In the genomic region with DNA sequence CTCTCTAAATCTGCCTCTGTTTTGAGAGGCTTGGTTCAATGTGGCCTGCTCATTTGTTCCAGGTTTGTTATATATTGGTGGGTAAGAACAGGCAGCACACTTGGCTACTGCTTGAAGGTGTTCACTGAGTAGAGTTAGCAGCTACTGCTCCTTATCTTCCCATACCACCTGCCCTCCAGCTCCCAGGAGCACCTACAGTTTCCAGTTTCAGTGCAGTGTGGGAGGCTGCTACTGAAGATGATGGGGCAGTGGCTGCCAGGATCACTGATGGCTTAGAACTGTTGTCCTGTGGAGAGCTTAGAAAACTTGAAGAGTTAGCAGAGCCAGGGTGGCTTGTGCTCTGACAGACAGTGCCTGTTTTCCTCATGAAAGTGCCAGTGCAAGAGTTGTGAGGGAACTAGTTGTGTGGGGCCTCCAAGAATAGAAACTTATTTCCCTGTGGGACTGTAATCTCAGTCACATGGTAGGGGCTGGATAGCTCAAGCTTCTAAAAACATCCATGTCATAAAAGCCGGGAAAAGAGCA, we compare ENCODE assay signal across 15 mouse cellular contexts. TPM values are rescaled to one million over a fixed set of nuclear protein-coding genes. Genes with fewer than 3 reads are reported as not detected.
DNase-seq lines count a peak whose midpoint lies in the region; ATAC-seq and TF ChIP-seq lines count a peak whose summit lies in the region.
"Had no signal": no experiment of that assay in that cellular context is flagged by ENCODE, and none has a peak within 500 bp of the region (broad histone marks: within the 10 kb centered on the region; RNA-seq: fewer than 3 reads in every experiment).

No protein-coding gene starts in this region.

- H3K36me3 ChIP-seq in MEL (ENCODE audit: control insufficient read depth in 1 of 2, insufficient read depth in 2 of 2, low read length in 2 of 2): peaks cover 0 to 5% of the 10 kb centered on the region in 2 experiments; a peak in 2 of 4 replicates
- peaks cover 78% of the 10 kb centered on the region for H3K36me3 ChIP-seq in heart, embryonic 14.5 days (ENCODE audit: control insufficient read depth, insufficient read depth, low read length)
- peaks cover 41% of the 10 kb centered on the region for H3K36me3 ChIP-seq in liver, embryonic 14.5 days (replicated peaks; ENCODE audit: control insufficient read depth, insufficient read depth, low read depth)

- TF ChIP-seq CTCF in MEL (IDR thresholded peaks at IDR 0.05 in 2 of 3, conservative IDR thresholded peaks at IDR 0.05 in 1 of 3; ENCODE audit: control insufficient read depth in 1 of 3, insufficient read depth in 1 of 3, low read depth in 2 of 3, low read length in 3 of 3, poor library complexity in 1 of 3, severe bottlenecking in 1 of 3): no peak
- TF ChIP-seq CTCF in bone marrow macrophage, adult 2 months (IDR thresholded peaks at IDR 0.05; ENCODE audit: low read depth, low read length): no peak
- no peak for TF ChIP-seq CTCF in liver, embryonic 14.5 days (IDR thresholded peaks at IDR 0.05; ENCODE audit: low read depth)

- peak overlapping the region; percentile 13; the same call in 1 of the 2 replicates for H3K4me2 ChIP-seq in heart, embryonic 14.5 days (ENCODE audit: low read length)
- H3K4me2 ChIP-seq in liver, embryonic 14.5 days (ENCODE audit: low read depth): peak overlapping the region; percentile 32
- H3K4me2 ChIP-seq: embryonic facial prominence, embryonic 15.5 days; forebrain, embryonic 13.5 days; lung, embryonic 15.5 days; neural tube, embryonic 15.5 days had no signal

- TF ChIP-seq EP300 in MEL (IDR thresholded peaks at IDR 0.05; ENCODE audit: low read depth in 1 of 2, low read length in 2 of 2): no peak
- peak; percentile 57 for TF ChIP-seq EP300 in liver, embryonic 14.5 days (IDR thresholded peaks at IDR 0.05; ENCODE audit: low read depth)

- no peak for ATAC-seq in heart, embryonic 14.5 days (ENCODE audit: insufficient number of reproducible peaks, insufficient read depth, low FRiP score, low read depth)
- peak; percentile 83 for ATAC-seq in liver, embryonic 14.5 days (ENCODE audit: insufficient read depth)
- ATAC-seq: forebrain, embryonic 13.5 days; hindbrain, postnatal 0 days had no signal

- no peaks in the 10 kb centered on the region for H3K27me3 ChIP-seq in MEL (ENCODE audit: control insufficient read depth in 1 of 2, insufficient read depth in 2 of 2, low read length in 2 of 2)
- no peaks in the 10 kb centered on the region for H3K27me3 ChIP-seq in heart, embryonic 14.5 days (ENCODE audit: control insufficient read depth, insufficient read depth, low read length)
- no peaks in the 10 kb centered on the region for H3K27me3 ChIP-seq in liver, embryonic 14.5 days (ENCODE audit: control insufficient read depth, insufficient read depth, low read length)
- H3K27me3 ChIP-seq: embryonic facial prominence, embryonic 15.5 days; forebrain, embryonic 13.5 days; lung, embryonic 15.5 days; neural tube, embryonic 15.5 days had no signal

- H3K79me2 ChIP-seq in MEL (ENCODE audit: control insufficient read depth, insufficient read depth, low read length, poor library complexity): 0 out of 2 replicates have a peak, but pooled peaks cover under 1% of the 10 kb centered on the region

- TF ChIP-seq POLR2A in MEL (IDR thresholded peaks at IDR 0.05; ENCODE audit: control insufficient read depth in 1 of 2, insufficient read depth in 1 of 2, low read depth in 1 of 2, low read length in 2 of 2, poor library complexity in 1 of 2): no peak
- no peak for TF ChIP-seq POLR2A in bone marrow macrophage, adult 2 months (IDR thresholded peaks at IDR 0.05; ENCODE audit: borderline replicate concordance, low read depth, low read length)

- no peak for TF ChIP-seq RAD21 in MEL (IDR thresholded peaks at IDR 0.05; ENCODE audit: low read depth, low read length)

- no peaks in the 10 kb centered on the region for H3K9me3 ChIP-seq in MEL (replicated peaks; ENCODE audit: insufficient read depth, low read length)
- H3K9me3 ChIP-seq in heart, embryonic 14.5 days (ENCODE audit: control insufficient read depth, low read length): no peaks in the 10 kb centered on the region
- no peaks in the 10 kb centered on the region for H3K9me3 ChIP-seq in liver, embryonic 14.5 days (ENCODE audit: control insufficient read depth, low read length)
- H3K9me3 ChIP-seq: embryonic facial prominence, embryonic 15.5 days; forebrain, embryonic 13.5 days; lung, embryonic 15.5 days; neural tube, embryonic 15.5 days had no signal

- DNase-seq in MEL (ENCODE audit: low read depth, low spot score): peak; percentile 16
- peak in 2 of 3 experiments; percentile 42 to 61 for DNase-seq in liver, embryonic 14.5 days (ENCODE audit: low read depth in 3 of 3, low spot score in 3 of 3)
- DNase-seq in lung, postnatal 25 days (ENCODE audit: low spot score): no peak
- DNase-seq in cerebellum, adult 18-20 months: no peak
- no peak for DNase-seq in frontal cortex, postnatal 14 days (ENCODE audit: low spot score in 2 of 2)
- DNase-seq: cerebellum, adult 2 months; retina, postnatal 1 day; thymus, adult 18-20 months had no signal

- H3K4me3 ChIP-seq in MEL (ENCODE audit: control insufficient read depth in 1 of 2, insufficient read depth in 1 of 2, low read depth in 2 of 2, low read length in 2 of 2): no peak overlapping the region
- no peak overlapping the region for H3K4me3 ChIP-seq in bone marrow macrophage, adult 2 months (ENCODE audit: insufficient read depth, low read length)
- H3K4me3 ChIP-seq in heart, embryonic 14.5 days (ENCODE audit: control insufficient read depth in 1 of 2, insufficient read depth in 1 of 2, low read depth in 1 of 2, low read length in 2 of 2): no peak overlapping the region
- H3K4me3 ChIP-seq in liver, embryonic 14.5 days (ENCODE audit: insufficient read depth in 1 of 2, low read depth in 2 of 2, low read length in 2 of 2): no peak overlapping the region
- H3K4me3 ChIP-seq: embryonic facial prominence, embryonic 15.5 days; forebrain, embryonic 13.5 days; lung, embryonic 15.5 days; neural tube, embryonic 15.5 days had no signal

- no peak overlapping the region for H3K9ac ChIP-seq in MEL (ENCODE audit: control insufficient read depth, low read depth, low read length, poor library complexity, severe bottlenecking)
- 0 out of 2 replicates have a peak overlapping the region, but pooled peaks have one; percentile 1 for H3K9ac ChIP-seq in heart, embryonic 14.5 days (ENCODE audit: low read length)
- peak overlapping the region; percentile 23; the same call in 1 of the 2 replicates for H3K9ac ChIP-seq in liver, embryonic 14.5 days (replicated peaks)
- H3K9ac ChIP-seq: embryonic facial prominence, embryonic 15.5 days; forebrain, embryonic 13.5 days; lung, embryonic 15.5 days; neural tube, embryonic 15.5 days had no signal

- WGBS in heart, embryonic 14.5 days: 35% methylated on average over 1 of the region's 1 CpGs
- 76% methylated on average over 1 of the region's 1 CpGs for WGBS in liver, embryonic 14.5 days (ENCODE audit: insufficient replicate concordance)

- no peaks in the 10 kb centered on the region for H3K4me1 ChIP-seq in MEL (ENCODE audit: control insufficient read depth in 1 of 2, insufficient read depth in 2 of 2, low read length in 2 of 2)
- peaks cover 27% of the 10 kb centered on the region for H3K4me1 ChIP-seq in bone marrow macrophage, adult 2 months (ENCODE audit: control insufficient read depth, insufficient read depth, low read length)
- H3K4me1 ChIP-seq in heart, embryonic 14.5 days (ENCODE audit: control insufficient read depth in 2 of 2, insufficient read depth in 2 of 2, low read length in 2 of 2): peaks cover 10 to 20% of the 10 kb centered on the region in 2 experiments
- H3K4me1 ChIP-seq in liver, embryonic 14.5 days (replicated peaks; ENCODE audit: control insufficient read depth in 2 of 2, insufficient read depth in 2 of 2, low read length in 1 of 2): peaks cover 4 to 10% of the 10 kb centered on the region in 2 experiments; a peak in 3 of 4 replicates
- H3K4me1 ChIP-seq: embryonic facial prominence, embryonic 15.5 days; forebrain, embryonic 13.5 days; lung, embryonic 15.5 days; neural tube, embryonic 15.5 days had no signal

- H3K27ac ChIP-seq in MEL (ENCODE audit: control insufficient read depth, low read depth, low read length): no peak overlapping the region
- peak overlapping the region; percentile 56 for H3K27ac ChIP-seq in bone marrow macrophage, adult 2 months (ENCODE audit: insufficient read depth, low read depth, low read length)
- H3K27ac ChIP-seq in heart, embryonic 14.5 days (replicated peaks in 1 of 2; ENCODE audit: control insufficient read depth in 1 of 2, insufficient read depth in 1 of 2, low read depth in 2 of 2, low read length in 2 of 2): peak overlapping the region; percentile 61 to 76
- peak overlapping the region; percentile 29; the same call in 1 of the 2 replicates for H3K27ac ChIP-seq in liver, embryonic 14.5 days
- H3K27ac ChIP-seq: embryonic facial prominence, embryonic 15.5 days; forebrain, embryonic 13.5 days; hindbrain, postnatal 0 days; lung, embryonic 15.5 days; neural tube, embryonic 15.5 days had no signal

RNA-seq across cellular contexts. Expression of gene Ubap1l, which starts 1.8 kb away (rescaled TPM):
- total RNA-seq in MEL (2012; rRNA removed): not detected in 2 replicates
- under 1 TPM in 1 of 2 experiments, not detected in 1; 0.08 TPM for polyA plus RNA-seq in MEL (2012; ENCODE audit: insufficient read depth in 1 of 2, insufficient read length in 2 of 2, low read depth in 1 of 2, low replicate concordance in 2 of 2, missing spikeins in 1 of 2)
- polyA plus RNA-seq in bone marrow macrophage, adult 2 months (2012; ENCODE audit: insufficient read depth, insufficient read length, missing spikeins): not detected in 2 replicates
- polyA plus RNA-seq in heart, embryonic 14.5 days (2014; fragmentation: Nextera tagmentation; extraction: Ambion mirVana): not detected in 2 replicates
- 0.13 and 0.14 TPM in 2 replicates for polyA plus RNA-seq in liver, embryonic 14.5 days (2012; rRNA removed)
- polyA plus RNA-seq in liver, embryonic 14.5 days (2014; fragmentation: Nextera tagmentation; extraction: Ambion mirVana): 0.10 TPM in 1 of 2 replicates, not detected in the other
- polyA plus RNA-seq: embryonic facial prominence, embryonic 15.5 days had no signal

RNA-seq across cellular contexts. Expression of gene Pdcd7, which starts 13.1 kb away (rescaled TPM):
- total RNA-seq in MEL (2012; rRNA removed): 20.3 and 22.8 TPM in 2 replicates
- polyA plus RNA-seq in MEL (2012; ENCODE audit: insufficient read depth in 1 of 2, insufficient read length in 2 of 2, low read depth in 1 of 2, low replicate concordance in 2 of 2, missing spikeins in 1 of 2): 10 to 100 TPM in 1 of 2 experiments, not detected in 1; 34.5 TPM
- 11.1 and 15.9 TPM in 2 replicates for polyA plus RNA-seq in bone marrow macrophage, adult 2 months (2012; ENCODE audit: insufficient read depth, insufficient read length, missing spikeins)
- 8.4 and 10.9 TPM in 2 replicates for polyA plus RNA-seq in heart, embryonic 14.5 days (2014; fragmentation: Nextera tagmentation; extraction: Ambion mirVana)
- 3.2 and 4.8 TPM in 2 replicates for polyA plus RNA-seq in liver, embryonic 14.5 days (2012; rRNA removed)
- polyA plus RNA-seq in liver, embryonic 14.5 days (2014; fragmentation: Nextera tagmentation; extraction: Ambion mirVana): 4.9 and 5.7 TPM in 2 replicates

RNA-seq across cellular contexts. Expression of gene Kbtbd13, which starts 32.4 kb away (rescaled TPM):
- not detected in 2 replicates for total RNA-seq in MEL (2012; rRNA removed)
- polyA plus RNA-seq in MEL (2012; ENCODE audit: insufficient read depth in 1 of 2, insufficient read length in 2 of 2, low read depth in 1 of 2, low replicate concordance in 2 of 2, missing spikeins in 1 of 2): not detected
- polyA plus RNA-seq in bone marrow macrophage, adult 2 months (2012; ENCODE audit: insufficient read depth, insufficient read length, missing spikeins): not detected in 2 replicates
- 0.73 and 1.5 TPM in 2 replicates for polyA plus RNA-seq in heart, embryonic 14.5 days (2014; fragmentation: Nextera tagmentation; extraction: Ambion mirVana)
- polyA plus RNA-seq in liver, embryonic 14.5 days (2012; rRNA removed): 0.04 and 0.05 TPM in 2 replicates
- polyA plus RNA-seq in liver, embryonic 14.5 days (2014; fragmentation: Nextera tagmentation; extraction: Ambion mirVana): 0.08 and 0.10 TPM in 2 replicates

RNA-seq across cellular contexts. Expression of gene Rasl12, which starts 39.3 kb away (rescaled TPM):
- 0.10 and 0.12 TPM in 2 replicates for total RNA-seq in MEL (2012; rRNA removed)
- under 1 TPM in 1 of 2 experiments, not detected in 1; 0.19 TPM for polyA plus RNA-seq in MEL (2012; ENCODE audit: insufficient read depth in 1 of 2, insufficient read length in 2 of 2, low read depth in 1 of 2, low replicate concordance in 2 of 2, missing spikeins in 1 of 2)
- polyA plus RNA-seq in bone marrow macrophage, adult 2 months (2012; ENCODE audit: insufficient read depth, insufficient read length, missing spikeins): not detected in 2 replicates
- polyA plus RNA-seq in heart, embryonic 14.5 days (2014; fragmentation: Nextera tagmentation; extraction: Ambion mirVana): 5.5 and 6.1 TPM in 2 replicates
- 0.11 and 0.12 TPM in 2 replicates for polyA plus RNA-seq in liver, embryonic 14.5 days (2012; rRNA removed)
- polyA plus RNA-seq in liver, embryonic 14.5 days (2014; fragmentation: Nextera tagmentation; extraction: Ambion mirVana): 0.04 TPM in 1 of 2 replicates, not detected in the other

Comparison
In these comparisons a context has a peak if more than half of its experiments do, and no peak if none do; other contexts are left out.
1. DNase-seq: peak in MEL (single experiment) and liver, embryonic 14.5 days (2 of 3); none in lung, postnatal 25 days (single experiment), cerebellum, adult 18-20 months (0 of 2) and frontal cortex, postnatal 14 days (0 of 2).